Mouse (Mus musculus): ENCODE results near the gene Them7.

The Them7 gene

GRCm38 (mm10) chr2:105375705-105376104 lies 151.6 kb downstream of the Them7 start:
- DNase-seq (ENCODE audit: low read depth, low spot score), result no peak

GRCm38 (mm10) chr2:105379682-105380081 lies 155.6 kb downstream of the Them7 start:
- no peak for DNase-seq (ENCODE audit: low read depth, low spot score)

- no peak for DNase-seq (ENCODE audit: low read depth, low spot score)
Observed at GRCm38 (mm10) chr2:105380757-105381319, 156.7 kb downstream of the Them7 start.

GRCm38 (mm10) chr2:105383063-105383462 lies 158.9 kb downstream of the Them7 start:
- no peak for DNase-seq (ENCODE audit: low read depth, low spot score)

GRCm38 (mm10) chr2:105384998-105385397 lies 160.9 kb downstream of the Them7 start:
- no peak for DNase-seq (ENCODE audit: low read depth, low spot score)

GRCm38 (mm10) chr2:105386418-105386817 lies 162.3 kb downstream of the Them7 start:
- no peak for DNase-seq (ENCODE audit: low read depth, low spot score)

- DNase-seq (ENCODE audit: low read depth, low spot score), result no peak
Observed at GRCm38 (mm10) chr2:105389007-105389890, 165.1 kb downstream of the Them7 start.

GRCm38 (mm10) chr2:105390653-105391413 lies 166.7 kb downstream of the Them7 start:
- DNase-seq (ENCODE audit: low read depth, low spot score), result no peak

- DNase-seq (ENCODE audit: low read depth, low spot score), result no peak
Observed at GRCm38 (mm10) chr2:105391414-105391784, 167.3 kb downstream of the Them7 start.

- DNase-seq (ENCODE audit: low read depth, low spot score), result no peak
Observed at GRCm38 (mm10) chr2:105392514-105392913, 168.4 kb downstream of the Them7 start.

GRCm38 (mm10) chr2:105394375-105394774 lies 170.3 kb downstream of the Them7 start:
- DNase-seq (ENCODE audit: low read depth, low spot score), result no peak

- DNase-seq (ENCODE audit: low read depth, low spot score), result no peak
Observed at GRCm38 (mm10) chr2:105396066-105396465, 171.9 kb downstream of the Them7 start.

GRCm38 (mm10) chr2:105397446-105398211 lies 173.5 kb downstream of the Them7 start:
- no peak for DNase-seq (ENCODE audit: low read depth, low spot score)

GRCm38 (mm10) chr2:105398636-105399084 lies 174.5 kb downstream of the Them7 start:
- no peak for DNase-seq (ENCODE audit: low read depth, low spot score)

- no peak for DNase-seq (ENCODE audit: low read depth, low spot score)
Observed at GRCm38 (mm10) chr2:105399085-105399891, 175.2 kb downstream of the Them7 start, which contains the start of gene Rcn1. Rcn1 (minus strand) TSS chr2:105399319.

- no peak for DNase-seq (ENCODE audit: low read depth, low spot score)
Observed at GRCm38 (mm10) chr2:105400558-105400957, 176.4 kb downstream of the Them7 start.

GRCm38 (mm10) chr2:105402180-105402579 lies 178.1 kb downstream of the Them7 start:
- no peak for DNase-seq (ENCODE audit: low read depth, low spot score)

- no peak for DNase-seq (ENCODE audit: low read depth, low spot score)
Observed at GRCm38 (mm10) chr2:105408511-105408910, 184.4 kb downstream of the Them7 start.

- no peak for DNase-seq (ENCODE audit: low read depth, low spot score)
Observed at GRCm38 (mm10) chr2:105409253-105409652, 185.1 kb downstream of the Them7 start.

- no peak for DNase-seq (ENCODE audit: low read depth, low spot score)
Observed at GRCm38 (mm10) chr2:105414309-105414708, 190.2 kb downstream of the Them7 start.

Measured in retina, adult 2 months (tissue).